Mouse (Mus musculus) intestine, postnatal 0 days (tissue): ENCODE measurements around the gene Olfr1444. TPM values are rescaled to one million over a fixed set of nuclear protein-coding genes. Genes with fewer than 3 reads are reported as not detected.

Experiments
- ATAC-seq: fragments of 200-750 bp; cut with Nextera tagmentation; 2 replicates; pipeline ENCODE4 v1.8.0; 2017; ENCODE audit warnings: mild to moderate bottlenecking, moderate TSS enrichment, moderate library complexity
- H3K27ac ChIP-seq: fragments of 300-500 bp; sonication (generic); 2 replicates; pipeline ENCODE4 v1.5.1; 2014; ENCODE audit warnings: mild to moderate bottlenecking, low read depth, low read length, moderate library complexity
- H3K27me3 ChIP-seq: fragments of 300-500 bp; sonication (generic); replicated peaks from 2 replicates; pipeline ENCODE4 v1.6.1; 2014; ENCODE audit warnings: low read length, mixed read lengths; ENCODE audit not compliant: control insufficient read depth, insufficient read depth
- H3K36me3 ChIP-seq: fragments of 300-500 bp; sonication (generic); 2 replicates; pipeline ENCODE4 v1.6.1; 2014; ENCODE audit warnings: mild to moderate bottlenecking, moderate library complexity; ENCODE audit not compliant: control insufficient read depth, insufficient read depth
- H3K4me1 ChIP-seq: fragments of 300-500 bp; sonication (generic); replicated peaks from 2 replicates; pipeline ENCODE4 v1.6.1; 2014; ENCODE audit warnings: antibody characterized with exemption, low read length, mixed read lengths; ENCODE audit not compliant: control insufficient read depth, insufficient read depth
- H3K4me2 ChIP-seq: fragments of 300-500 bp; sonication (generic); replicated peaks from 2 replicates; pipeline ENCODE4 v1.6.1; 2014; ENCODE audit warnings: low read depth, mild to moderate bottlenecking, moderate library complexity
- H3K4me3 ChIP-seq: fragments of 300-500 bp; sonication (generic); 2 replicates; pipeline ENCODE4 v1.5.1; 2014; ENCODE audit warnings: low read depth, low read length
- H3K9ac ChIP-seq: fragments of 300-500 bp; sonication (generic); 2 replicates; pipeline ENCODE4 v1.6.1; 2014; ENCODE audit warnings: mild to moderate bottlenecking, low read depth, low read length
- H3K9me3 ChIP-seq: fragments of 300-500 bp; sonication (generic); 2 replicates; pipeline ENCODE4 v1.6.1; 2016; ENCODE audit warnings: mixed run types; ENCODE audit not compliant: control insufficient read depth
- CTCF ChIP-seq: sonication (generic); IDR thresholded peaks from 2 replicates; pipeline ENCODE4 v1.5.1; 2016; ENCODE audit warnings: low read depth, mild to moderate bottlenecking, control low read depth, antibody characterized with exemption, moderate library complexity
- WGBS: fragments of 180-500 bp; shearing (Covaris S2); extraction: QIAGEN DNeasy Blood & Tissue Kit; methylation state at CpG from one replicate; pipeline ENCODE4 v1.1.7; 2014; 5-methylcytosine and 5-hydroxymethylcytosine counted together
- polyA plus RNA-seq: library from polyadenylated mRNA; unstranded; fragments of >200 nt; fragmentation: Nextera tagmentation; extraction: Ambion mirVana; gene quantifications from 2 replicates; pipeline ENCODE4 v1.2.1, GENCODE M21; 2015

The Olfr1444 gene
- polyA plus RNA-seq, 1 experiment from 2014 or later = not detected

DNA sequence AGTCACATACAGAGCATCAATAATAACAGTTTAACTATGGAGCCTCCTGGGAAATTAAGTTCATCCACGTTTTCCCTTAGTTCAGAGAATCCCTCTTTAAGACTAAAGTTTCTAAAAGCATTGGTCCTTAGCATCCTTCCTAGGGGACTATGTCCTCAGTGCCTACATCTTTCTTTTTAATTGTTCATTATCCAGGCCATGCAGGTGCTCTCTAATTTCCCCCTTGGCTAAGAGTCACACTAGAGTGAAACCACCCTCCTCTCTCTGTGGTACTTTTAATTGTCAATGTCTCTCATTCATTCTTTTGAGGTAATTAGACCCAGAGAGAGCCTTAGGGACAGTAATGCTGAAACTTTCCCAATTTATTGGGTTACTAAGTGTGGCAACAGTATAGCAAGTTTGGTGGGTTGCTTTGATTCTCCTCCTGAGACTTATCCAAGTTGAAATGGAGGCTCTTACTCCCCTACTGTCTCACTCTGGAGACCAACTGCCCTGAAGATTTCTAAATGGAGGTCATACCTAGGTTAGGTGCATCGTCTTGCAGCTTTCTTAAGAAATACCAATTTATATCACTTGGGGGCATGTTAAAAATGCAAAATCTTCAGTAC, 26.2 kb upstream of the Olfr1444 start:
- no peak for ATAC-seq
- Histone ChIP-seq H3K27ac (no peak overlapping the region), H3K9ac (no peak overlapping the region), H3K9me3 (no peaks in the 10 kb centered on the region), H3K4me1 (no peaks in the 10 kb centered on the region), H3K27me3 (no peaks in the 10 kb centered on the region), H3K4me3 (no peak overlapping the region), H3K36me3 (no peaks in the 10 kb centered on the region), H3K4me2 (no peak overlapping the region)
- WGBS = 75% methylated on average over 2 of the region's 2 CpGs
- TF ChIP-seq CTCF = no peak

- H3K4me3 ChIP-seq = no peak overlapping the region
- H3K9ac ChIP-seq = no peak overlapping the region
- H3K27me3 ChIP-seq = no peaks in the 10 kb centered on the region
- H3K4me1 ChIP-seq = no peaks in the 10 kb centered on the region
- TF ChIP-seq CTCF = no peak
- H3K9me3 ChIP-seq = no peaks in the 10 kb centered on the region
- no peak overlapping the region for H3K27ac ChIP-seq
- no peak for ATAC-seq
- 29% methylated on average over 1 of the region's 1 CpGs for WGBS
- no peak overlapping the region for H3K4me2 ChIP-seq
- H3K36me3 ChIP-seq = no peaks in the 10 kb centered on the region
These were observed 25.5 kb upstream of the Olfr1444 start for GRCm38 (mm10) chr19:12831559-12831958.

DNA sequence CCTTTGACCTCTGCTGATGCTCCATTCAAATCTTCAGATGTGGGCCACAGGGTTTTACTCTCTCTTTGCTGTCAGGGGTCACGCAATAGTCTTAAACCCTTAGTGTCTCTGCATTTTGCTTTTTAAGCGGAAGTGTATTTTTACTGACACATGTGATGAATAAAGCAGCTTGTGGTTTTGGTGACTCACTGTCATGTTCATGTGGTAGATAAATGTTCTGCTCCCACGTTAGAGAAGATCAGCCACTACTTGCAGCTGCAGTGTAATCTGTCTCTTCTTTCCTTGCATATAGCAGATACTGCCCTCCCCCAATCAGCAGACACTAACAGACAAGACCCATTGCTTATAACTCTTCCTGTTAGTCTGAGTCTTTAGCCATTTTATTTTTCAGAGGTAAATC, 23.5 kb upstream of the Olfr1444 start:
- Histone ChIP-seq H3K9me3 (no peaks in the 10 kb centered on the region), H3K9ac (no peak overlapping the region), H3K4me1 (no peaks in the 10 kb centered on the region), H3K27ac (no peak overlapping the region), H3K36me3 (no peaks in the 10 kb centered on the region), H3K4me2 (no peak overlapping the region), H3K27me3 (no peaks in the 10 kb centered on the region), H3K4me3 (no peak overlapping the region)
- no peak for TF ChIP-seq CTCF
- WGBS = 70% methylated on average over 3 of the region's 3 CpGs
- ATAC-seq = no peak

- H3K4me3 ChIP-seq = no peak overlapping the region
- H3K9me3 ChIP-seq = no peaks in the 10 kb centered on the region
- no peak overlapping the region for H3K9ac ChIP-seq
- no peaks in the 10 kb centered on the region for H3K27me3 ChIP-seq
- H3K27ac ChIP-seq = no peak overlapping the region
- no peak overlapping the region for H3K4me2 ChIP-seq
- WGBS = 85% methylated on average over 1 of the region's 1 CpGs
- no peaks in the 10 kb centered on the region for H3K36me3 ChIP-seq
- H3K4me1 ChIP-seq = no peaks in the 10 kb centered on the region
- TF ChIP-seq CTCF = no peak
- ATAC-seq = no peak
These were observed 18.6 kb upstream of the Olfr1444 start for GRCm38 (mm10) chr19:12838507-12838906.

GRCm38 (mm10) chr19:12846382-12846781, 10.7 kb upstream of the Olfr1444 start, which contains the start of gene Gm5244:
Gm5244 (plus strand) TSS chr19:12846682.
- Histone ChIP-seq H3K36me3 (no peaks in the 10 kb centered on the region), H3K27me3 (no peaks in the 10 kb centered on the region), H3K27ac (no peak within 1 kb of the TSS), H3K9ac (no peak within 1 kb of the TSS), H3K9me3 (no peaks in the 10 kb centered on the region), H3K4me1 (no peaks in the 10 kb centered on the region), H3K4me3 (no peak within 1 kb of the TSS), H3K4me2 (no peak within 1 kb of the TSS)
- TF ChIP-seq CTCF = no peak
- ATAC-seq = no peak

GRCm38 (mm10) chr19:12883555-12883954, 26.5 kb downstream of the Olfr1444 start, which contains the start of gene Olfr1445:
Olfr1445 (plus strand) TSS chr19:12883855.
- Histone ChIP-seq H3K4me3 (no peak within 1 kb of the TSS), H3K27me3 (no peaks in the 10 kb centered on the region), H3K4me2 (no peak within 1 kb of the TSS), H3K4me1 (no peaks in the 10 kb centered on the region), H3K9me3 (no peaks in the 10 kb centered on the region), H3K9ac (no peak within 1 kb of the TSS), H3K36me3 (no peaks in the 10 kb centered on the region), H3K27ac (no peak within 1 kb of the TSS)
- WGBS = 89% methylated on average over 2 of the region's 2 CpGs
- ATAC-seq = no peak
- no peak for TF ChIP-seq CTCF

GRCm38 (mm10) chr19:12893424-12893823, 36.3 kb downstream of the Olfr1444 start, which contains the start of gene Olfr1446:
Olfr1446 (minus strand) TSS chr19:12893524.
- H3K27me3 ChIP-seq = no peaks in the 10 kb centered on the region
- no peak within 1 kb of the TSS for H3K4me2 ChIP-seq
- no peaks in the 10 kb centered on the region for H3K4me1 ChIP-seq
- no peak within 1 kb of the TSS for H3K4me3 ChIP-seq
- H3K9me3 ChIP-seq = no peaks in the 10 kb centered on the region
- WGBS = 79% methylated on average over 1 of the region's 1 CpGs
- no peaks in the 10 kb centered on the region for H3K36me3 ChIP-seq
- no peak for ATAC-seq
- no peak within 1 kb of the TSS for H3K9ac ChIP-seq
- H3K27ac ChIP-seq = no peak within 1 kb of the TSS
- no peak for TF ChIP-seq CTCF
